Comparison of ENCODE assay signal across 9 mouse cellular contexts in genomic region chr10:24317126-24317836, GRCm38 (mm10).
A peak's percentile ranks its signal among the peaks of the same experiment; 100 is the strongest.
DNase-seq lines count a peak whose midpoint lies in the region; TF ChIP-seq lines count a peak whose summit lies in the region.
"Had no signal": no experiment of that assay in that cellular context is flagged by ENCODE, and none has a peak within 500 bp of the region (broad histone marks: within the 10 kb centered on the region; RNA-seq: fewer than 3 reads in every experiment).

No protein-coding gene starts in this region.

- H3K9me3 ChIP-seq in heart, embryonic 10.5 days: no peaks in the 10 kb centered on the region
- H3K9me3 ChIP-seq: liver, embryonic 13.5 days had no signal

- no peaks in the 10 kb centered on the region for H3K4me1 ChIP-seq in heart, embryonic 10.5 days
- no peaks in the 10 kb centered on the region for H3K4me1 ChIP-seq in heart, adult 2 months (ENCODE audit: control insufficient read depth, insufficient read depth, low read length)
- H3K4me1 ChIP-seq: liver, embryonic 13.5 days had no signal

- no peak for TF ChIP-seq CTCF in heart, adult 2 months (IDR thresholded peaks at IDR 0.05)

- no peak overlapping the region for H3K4me3 ChIP-seq in heart, embryonic 10.5 days
- no peak overlapping the region for H3K4me3 ChIP-seq in heart, adult 2 months
- H3K4me3 ChIP-seq: liver, embryonic 13.5 days had no signal

- TF ChIP-seq POLR2A in heart, adult 2 months (IDR thresholded peaks at IDR 0.05; ENCODE audit: insufficient read depth, low read depth, low read length): no peak

- TF ChIP-seq EP300 in heart, adult 2 months (IDR thresholded peaks at IDR 0.05; ENCODE audit: insufficient read depth, low read depth, low read length): no peak

- H3K27ac ChIP-seq in heart, embryonic 10.5 days: no peak overlapping the region
- peak overlapping the region; percentile 36; the same call in 1 of the 2 replicates for H3K27ac ChIP-seq in heart, adult 2 months
- H3K27ac ChIP-seq: liver, embryonic 13.5 days had no signal

- no peaks in the 10 kb centered on the region for H3K27me3 ChIP-seq in heart, embryonic 10.5 days (ENCODE audit: insufficient read depth, poor library complexity, severe bottlenecking)
- H3K27me3 ChIP-seq in heart, adult 2 months (ENCODE audit: control insufficient read depth, insufficient read depth, low read length): no peaks in the 10 kb centered on the region
- H3K27me3 ChIP-seq: liver, embryonic 13.5 days had no signal

- H3K79me2 ChIP-seq in heart, adult 2 months (replicated peaks; ENCODE audit: control insufficient read depth, insufficient read depth, low read length): no peaks in the 10 kb centered on the region

- peak; percentile 82 for DNase-seq in heart, adult 18-20 months
- no peak for DNase-seq in heart, embryonic 10.5 days (ENCODE audit: low spot score)
- peak; percentile 29 to 49 for DNase-seq in cerebellum, adult 18-20 months
- peak; percentile 76 to 82 for DNase-seq in heart, adult 2 months
- DNase-seq in kidney, postnatal 4 days: peak; percentile 67 to 78
- DNase-seq in lung, postnatal 14 days: peak; percentile 77
- DNase-seq in skeletal muscle tissue, adult 2 months (ENCODE audit: low read depth, low spot score): peak; percentile 38
- DNase-seq in natural killer cell, adult 2 months (ENCODE audit: low spot score in 2 of 2): no peak
- DNase-seq: liver, embryonic 13.5 days had no signal

- intact Hi-C loops in heart, adult 2 months (cut with DNase I): no loop called here

- 69% methylated on average over 19 of the region's 19 CpGs for WGBS in heart, embryonic 10.5 days
- WGBS in heart, adult 2 months: 41% methylated on average over 19 of the region's 19 CpGs

- no peaks in the 10 kb centered on the region for H3K36me3 ChIP-seq in heart, embryonic 10.5 days
- no peaks in the 10 kb centered on the region for H3K36me3 ChIP-seq in heart, adult 2 months (ENCODE audit: control insufficient read depth, insufficient read depth, low read length)
- H3K36me3 ChIP-seq: liver, embryonic 13.5 days had no signal

- no peak overlapping the region for H3K9ac ChIP-seq in heart, adult 2 months (ENCODE audit: low read depth, low read length)
- H3K9ac ChIP-seq: liver, embryonic 13.5 days had no signal

Comparison
In these comparisons a context has a peak if more than half of its experiments do, and no peak if none do; other contexts are left out.
1. DNase-seq: peak in heart, adult 18-20 months (2 of 2), cerebellum, adult 18-20 months (2 of 2), heart, adult 2 months (2 of 2), kidney, postnatal 4 days (2 of 2), lung, postnatal 14 days (single experiment) and skeletal muscle tissue, adult 2 months (single experiment); none in heart, embryonic 10.5 days (single experiment) and natural killer cell, adult 2 months (0 of 2).